Mouse (Mus musculus) liver, postnatal 0 days (tissue): Measurements from ENCODE around the gene Rusc1. TPM values are rescaled to one million over a fixed set of nuclear protein-coding genes. Genes with fewer than 3 reads are reported as not detected.

Source experiments
- ATAC-seq: fragments of 200-750 bp; cut with Nextera tagmentation; 2 replicates; pipeline ENCODE4 v1.8.0; 2017; ENCODE audit warnings: mild to moderate bottlenecking, moderate library complexity
- DNase-seq: peaks from one replicate; pipeline ENCODE4 v3.0.0-alpha.2; 2016
- H3K27ac ChIP-seq: fragments of 300-500 bp; sonication (generic); 2 replicates; pipeline ENCODE4 v1.5.1; 2014; ENCODE audit warnings: antibody characterized with exemption, moderate library complexity, mild to moderate bottlenecking, low read depth
- H3K27me3 ChIP-seq: fragments of 300-500 bp; sonication (generic); 2 replicates; pipeline ENCODE4 v1.6.1; 2014; ENCODE audit warnings: low read length, control low read depth, mixed read lengths; ENCODE audit not compliant: insufficient read depth
- H3K36me3 ChIP-seq: fragments of 300-500 bp; sonication (generic); replicated peaks from 2 replicates; pipeline ENCODE4 v1.6.1; 2014; ENCODE audit warnings: mild to moderate bottlenecking, control low read depth, low read length, moderate library complexity, mixed read lengths; ENCODE audit not compliant: insufficient read depth
- H3K4me1 ChIP-seq: fragments of 300-500 bp; sonication (generic); 2 replicates; pipeline ENCODE4 v1.6.1; 2014; ENCODE audit warnings: antibody characterized with exemption, mild to moderate bottlenecking, control low read depth; ENCODE audit not compliant: insufficient read depth
- H3K4me2 ChIP-seq: fragments of 300-500 bp; sonication (generic); 2 replicates; pipeline ENCODE4 v1.6.1; 2014; ENCODE audit warnings: low read depth, mild to moderate bottlenecking, low read length, moderate library complexity, mixed read lengths
- H3K4me3 ChIP-seq: fragments of 300-500 bp; sonication (generic); 2 replicates; pipeline ENCODE4 v1.5.1; 2014; ENCODE audit warnings: low read depth, low read length
- H3K9ac ChIP-seq: fragments of 300-500 bp; sonication (generic); replicated peaks from 2 replicates; pipeline ENCODE4 v1.6.1; 2014; ENCODE audit warnings: mild to moderate bottlenecking, moderate library complexity
- H3K9me3 ChIP-seq: fragments of 300-500 bp; sonication (generic); 2 replicates; pipeline ENCODE4 v1.6.1; 2016; ENCODE audit warnings: mild to moderate bottlenecking, control low read depth, low read length, mixed read lengths
- CTCF ChIP-seq: sonication (generic); IDR thresholded peaks from 2 replicates; pipeline ENCODE4 v1.5.1; 2016; ENCODE audit warnings: antibody characterized with exemption, low read depth
- EP300 ChIP-seq: IDR thresholded peaks from 2 replicates; pipeline ENCODE4 v1.6.1; 2016; ENCODE audit warnings: antibody characterized with exemption, low read depth, mild to moderate bottlenecking
- WGBS: fragments of 180-500 bp; shearing (Covaris S2); extraction: QIAGEN DNeasy Blood & Tissue Kit; methylation state at CpG from one replicate; pipeline ENCODE4 v1.1.7; 2014; ENCODE audit not compliant: insufficient replicate concordance; 5-methylcytosine and 5-hydroxymethylcytosine counted together
- polyA plus RNA-seq: library from polyadenylated mRNA; unstranded; fragments of >200 nt; fragmentation: Nextera tagmentation; extraction: Ambion mirVana; gene quantifications from 2 replicates; pipeline ENCODE4 v1.2.1, GENCODE M21; 2015

Gene Rusc1
- polyA plus RNA-seq, 1 experiment from 2014 or later, result 2.5 TPM

GRCm38 (mm10) chr3:89077383-89077782 is 15.7 kb downstream of the Rusc1 start:
- Histone ChIP-seq H3K36me3 (peaks cover 56% of the 10 kb centered on the region), H3K27ac (no peak overlapping the region), H3K27me3 (no peaks in the 10 kb centered on the region), H3K4me1 (no peaks in the 10 kb centered on the region), H3K9ac (no peak overlapping the region), H3K4me2 (no peak overlapping the region), H3K4me3 (no peak overlapping the region), H3K9me3 (no peaks in the 10 kb centered on the region)
- WGBS, result 84% methylated on average over 9 of the region's 9 CpGs
- ATAC-seq (no peak), DNase-seq (no peak)
- TF ChIP-seq CTCF (no peak), EP300 (no peak)

GRCm38 (mm10) chr3:89067265-89067664 is 25.8 kb downstream of the Rusc1 start:
- Histone ChIP-seq H3K36me3 (peaks cover 86% of the 10 kb centered on the region), H3K27me3 (no peaks in the 10 kb centered on the region), H3K9me3 (no peaks in the 10 kb centered on the region), H3K4me1 (no peaks in the 10 kb centered on the region), H3K4me2 (no peak overlapping the region), H3K9ac (no peak overlapping the region), H3K4me3 (no peak overlapping the region), H3K27ac (no peak overlapping the region)
- no peak for DNase-seq
- no peak for TF ChIP-seq CTCF
- no peak for TF ChIP-seq EP300
- no peak for ATAC-seq

- H3K4me1 ChIP-seq, result no peaks in the 10 kb centered on the region
- H3K4me3 ChIP-seq, result no peak overlapping the region
- H3K27ac ChIP-seq, result no peak overlapping the region
- ATAC-seq (no peak), DNase-seq (no peak)
- H3K9ac ChIP-seq, result no peak overlapping the region
- peaks cover 76% of the 10 kb centered on the region for H3K36me3 ChIP-seq
- TF ChIP-seq CTCF (no peak), EP300 (no peak)
- 91% methylated on average over 3 of the region's 3 CpGs for WGBS
- no peak overlapping the region for H3K4me2 ChIP-seq
- H3K9me3 ChIP-seq, result no peaks in the 10 kb centered on the region
- no peaks in the 10 kb centered on the region for H3K27me3 ChIP-seq
Measured at GRCm38 (mm10) chr3:89061696-89062095, 31.4 kb downstream of the Rusc1 start.

GRCm38 (mm10) chr3:89058783-89059182 is 34.3 kb downstream of the Rusc1 start:
- Histone ChIP-seq H3K4me1 (no peaks in the 10 kb centered on the region), H3K9ac (no peak overlapping the region), H3K27ac (no peak overlapping the region), H3K36me3 (peaks cover 66% of the 10 kb centered on the region), H3K4me3 (no peak overlapping the region), H3K4me2 (no peak overlapping the region), H3K27me3 (no peaks in the 10 kb centered on the region), H3K9me3 (no peaks in the 10 kb centered on the region)
- ATAC-seq (no peak), DNase-seq (peak; percentile 43)
- WGBS, result 88% methylated on average over 3 of the region's 3 CpGs
- TF ChIP-seq EP300, result no peak
- peak; percentile 63 for TF ChIP-seq CTCF

GRCm38 (mm10) chr3:89058361-89058760 is 34.8 kb downstream of the Rusc1 start:
- H3K4me2 ChIP-seq, result no peak overlapping the region
- TF ChIP-seq CTCF, result no peak
- TF ChIP-seq EP300, result no peak
- no peak overlapping the region for H3K4me3 ChIP-seq
- H3K36me3 ChIP-seq, result peaks cover 65% of the 10 kb centered on the region
- no peaks in the 10 kb centered on the region for H3K9me3 ChIP-seq
- no peak for DNase-seq
- H3K27ac ChIP-seq, result no peak overlapping the region
- H3K4me1 ChIP-seq, result no peaks in the 10 kb centered on the region
- WGBS, result 90% methylated on average over 9 of the region's 9 CpGs
- no peak overlapping the region for H3K9ac ChIP-seq
- ATAC-seq, result no peak
- H3K27me3 ChIP-seq, result no peaks in the 10 kb centered on the region

- Histone ChIP-seq H3K4me2 (no peak overlapping the region), H3K4me1 (no peaks in the 10 kb centered on the region), H3K9ac (no peak overlapping the region), H3K4me3 (no peak overlapping the region), H3K9me3 (no peaks in the 10 kb centered on the region), H3K36me3 (peaks cover 74% of the 10 kb centered on the region), H3K27ac (no peak overlapping the region), H3K27me3 (no peaks in the 10 kb centered on the region)
- TF ChIP-seq EP300 (no peak), CTCF (no peak)
- DNase-seq (no peak), ATAC-seq (no peak)
- WGBS, result 90% methylated on average over 4 of the region's 4 CpGs
Measured at GRCm38 (mm10) chr3:89043359-89043758, 49.8 kb downstream of the Rusc1 start.

Other genes starting within 250 kb of the Rusc1 start
- 9.8 and 9.9 TPM in 2 replicates for gene Msto1, start 179.3 kb downstream of the Rusc1 start, polyA plus RNA-seq
- 3.7 and 4.1 TPM in 2 replicates for gene Ash1l, start 142.7 kb downstream of the Rusc1 start, polyA plus RNA-seq
- 59.1 and 60.9 TPM in 2 replicates for gene Dap3, start 142.1 kb downstream of the Rusc1 start, polyA plus RNA-seq
- not detected in 2 replicates for gene Gm43738, start 7.8 kb upstream of the Rusc1 start, polyA plus RNA-seq
- gene Fdps, start 8.6 kb upstream of the Rusc1 start, polyA plus RNA-seq, result 75.8 and 82.2 TPM in 2 replicates
- 18.6 and 27.8 TPM in 2 replicates for gene Pklr, start 42.8 kb upstream of the Rusc1 start, polyA plus RNA-seq
- gene Hcn3, start 66.9 kb upstream of the Rusc1 start, polyA plus RNA-seq, result 0.19 and 0.49 TPM in 2 replicates
- 5.0 and 5.7 TPM in 2 replicates for gene Clk2, start 71.5 kb upstream of the Rusc1 start, polyA plus RNA-seq
- 50.1 and 52.2 TPM in 2 replicates for gene Scamp3, start 84.2 kb upstream of the Rusc1 start, polyA plus RNA-seq
- 1.4 and 2.1 TPM in 2 replicates for gene Fam189b, start 89.8 kb upstream of the Rusc1 start, polyA plus RNA-seq
- 25.8 and 26.3 TPM in 2 replicates for gene Gba, start 109.6 kb upstream of the Rusc1 start, polyA plus RNA-seq
- 1.3 and 1.8 TPM in 2 replicates for gene Thbs3, start 121.9 kb upstream of the Rusc1 start, polyA plus RNA-seq
- gene Mtx1, start 133.8 kb upstream of the Rusc1 start, polyA plus RNA-seq, result 105 and 111 TPM in 2 replicates
- gene Muc1, start 135.7 kb upstream of the Rusc1 start, polyA plus RNA-seq, result 0.40 and 0.56 TPM in 2 replicates
- 141 TPM in 2 replicates for gene Krtcap2, start 152.7 kb upstream of the Rusc1 start, polyA plus RNA-seq
- gene Trim46, start 153.0 kb upstream of the Rusc1 start, polyA plus RNA-seq, result 0.06 and 0.21 TPM in 2 replicates
- 63.2 and 73.2 TPM in 2 replicates for gene Dpm3, start 166.0 kb upstream of the Rusc1 start, polyA plus RNA-seq
- gene Slc50a1, start 177.3 kb upstream of the Rusc1 start, polyA plus RNA-seq, result 18.3 and 19.6 TPM in 2 replicates
- 22.1 and 27.8 TPM in 2 replicates for gene Efna1, start 187.8 kb upstream of the Rusc1 start, polyA plus RNA-seq
- not detected in 2 replicates for gene Efna3, start 229.7 kb upstream of the Rusc1 start, polyA plus RNA-seq
- 0.36 and 0.56 TPM in 2 replicates for gene Efna4, start 244.7 kb upstream of the Rusc1 start, polyA plus RNA-seq